Mouse (Mus musculus): ENCODE results near the gene Gm3646.

- TF ChIP-seq POLR2A (IDR thresholded peaks at IDR 0.05; ENCODE audit: low read depth, low read length) (no peak), CTCF (IDR thresholded peaks at IDR 0.05; ENCODE audit: extremely low read depth, insufficient read length, insufficient replicate concordance, low read depth, low read length) (no peak)
These were observed 34.7 kb upstream of the Gm3646 start for GRCm38 (mm10) chr1:39839838-39840237.

All from small intestine, adult 2 months (tissue).